ENCODE assay signal across 8 mouse cellular contexts in genomic region chr7:132811716-132812618, GRCm38 (mm10). TPM values are rescaled to one million over a fixed set of nuclear protein-coding genes. Genes with fewer than 3 reads are reported as not detected.
DNase-seq lines count a peak whose midpoint lies in the region; ATAC-seq and TF ChIP-seq lines count a peak whose summit lies in the region.

No protein-coding gene starts in this region.

- H3K4me2 ChIP-seq in forebrain, embryonic 14.5 days (ENCODE audit: low read length), result peak overlapping the region; percentile 78
- peak overlapping the region; percentile 85 for H3K4me2 ChIP-seq in kidney, embryonic 16.5 days (replicated peaks; ENCODE audit: low read depth, low read length)

- no peaks in the 10 kb centered on the region for H3K27me3 ChIP-seq in forebrain, embryonic 14.5 days (replicated peaks; ENCODE audit: control insufficient read depth, insufficient read depth, low read length)
- H3K27me3 ChIP-seq in kidney, embryonic 16.5 days (ENCODE audit: insufficient read depth, low read length), result no peaks in the 10 kb centered on the region
- H3K27me3 ChIP-seq in midbrain, embryonic 10.5 days (ENCODE audit: low read depth, poor library complexity, severe bottlenecking), result no peaks in the 10 kb centered on the region
- H3K27me3 ChIP-seq in thymus, adult 2 months (ENCODE audit: control insufficient read depth, insufficient read depth, low read length), result no peaks in the 10 kb centered on the region

- ATAC-seq in forebrain, embryonic 14.5 days, result no peak
- no peak for ATAC-seq in kidney, embryonic 16.5 days (ENCODE audit: low FRiP score, low TSS enrichment)

- H3K4me1 ChIP-seq in forebrain, embryonic 14.5 days (ENCODE audit: control insufficient read depth, insufficient read depth, low read length), result peaks cover 49% of the 10 kb centered on the region
- peaks cover 55% of the 10 kb centered on the region for H3K4me1 ChIP-seq in kidney, embryonic 16.5 days (ENCODE audit: insufficient read depth, low read length)
- H3K4me1 ChIP-seq in midbrain, embryonic 10.5 days, result peaks cover 93% of the 10 kb centered on the region
- H3K4me1 ChIP-seq in thymus, adult 2 months (replicated peaks; ENCODE audit: control insufficient read depth, insufficient read depth, low read length), result peaks cover 30% of the 10 kb centered on the region

- H3K36me3 ChIP-seq in forebrain, embryonic 14.5 days (ENCODE audit: control insufficient read depth, insufficient read depth, low read length), result no peaks in the 10 kb centered on the region
- no peaks in the 10 kb centered on the region for H3K36me3 ChIP-seq in kidney, embryonic 16.5 days (ENCODE audit: insufficient read depth, low read length)
- no peaks in the 10 kb centered on the region for H3K36me3 ChIP-seq in midbrain, embryonic 10.5 days
- H3K36me3 ChIP-seq in thymus, adult 2 months (ENCODE audit: control insufficient read depth, insufficient read depth, low read length), result no peaks in the 10 kb centered on the region

- peak overlapping the region; percentile 89 for H3K9ac ChIP-seq in forebrain, embryonic 14.5 days (ENCODE audit: low read length)
- H3K9ac ChIP-seq in kidney, embryonic 16.5 days (replicated peaks; ENCODE audit: low read length), result peak overlapping the region; percentile 90

- H3K27ac ChIP-seq in forebrain, embryonic 14.5 days (ENCODE audit: low read depth, low read length), result peak overlapping the region; percentile 90
- H3K27ac ChIP-seq in kidney, embryonic 16.5 days (ENCODE audit: low read length), result peak overlapping the region; percentile 95; the same call in 1 of the 2 replicates
- peak overlapping the region; percentile 92 for H3K27ac ChIP-seq in midbrain, embryonic 10.5 days (replicated peaks)
- H3K27ac ChIP-seq in thymus, adult 2 months (ENCODE audit: control insufficient read depth, insufficient read depth, low read length), result peak overlapping the region; percentile 97

- no peaks in the 10 kb centered on the region for H3K9me3 ChIP-seq in forebrain, embryonic 14.5 days (replicated peaks; ENCODE audit: control insufficient read depth, low read length)
- no peaks in the 10 kb centered on the region for H3K9me3 ChIP-seq in kidney, embryonic 16.5 days (ENCODE audit: low read length)
- H3K9me3 ChIP-seq in midbrain, embryonic 10.5 days (replicated peaks), result no peaks in the 10 kb centered on the region

- no peak for TF ChIP-seq CTCF in thymus, adult 2 months (IDR thresholded peaks at IDR 0.05; ENCODE audit: borderline replicate concordance, control insufficient read depth, extremely low read depth, insufficient read depth, low read length, poor library complexity)

- WGBS in forebrain, embryonic 14.5 days, result 8% methylated on average over 23 of the region's 23 CpGs
- 12% methylated on average over 23 of the region's 23 CpGs for WGBS in kidney, embryonic 16.5 days
- 17% methylated on average over 23 of the region's 23 CpGs for WGBS in midbrain, embryonic 10.5 days
- WGBS in thymus, adult 2 months, result 4% methylated on average over 23 of the region's 23 CpGs

- peak; percentile 56 for DNase-seq in right cerebral cortex, adult 18-20 months
- DNase-seq in right cerebral cortex, postnatal 36 days (ENCODE audit: low spot score in 2 of 2), result no peak
- DNase-seq in c-Kit-negative CD71-positive TER-119-positive erythroid progenitor cells, embryonic 14.5 days (ENCODE audit: low read depth, low spot score), result peak; percentile 38
- DNase-seq in forebrain, embryonic 14.5 days (ENCODE audit: low spot score), result peak; percentile 69
- peak; percentile 50 for DNase-seq in midbrain, embryonic 10.5 days (ENCODE audit: low spot score)
- peak; percentile 48 for DNase-seq in thymus, adult 2 months
- DNase-seq in testis, postnatal 14 days (ENCODE audit: low spot score), result no peak

- peak overlapping the region; percentile 75 for H3K4me3 ChIP-seq in forebrain, embryonic 14.5 days (ENCODE audit: low read depth, low read length)
- H3K4me3 ChIP-seq in kidney, embryonic 16.5 days (ENCODE audit: low read length), result peak overlapping the region; percentile 73
- H3K4me3 ChIP-seq in midbrain, embryonic 10.5 days, result peak overlapping the region; percentile 75
- peak overlapping the region; percentile 89 for H3K4me3 ChIP-seq in thymus, adult 2 months (ENCODE audit: control insufficient read depth, insufficient read depth, low read length)

- no peak for TF ChIP-seq POLR2A in thymus, adult 2 months (IDR thresholded peaks at IDR 0.05; ENCODE audit: control insufficient read depth, extremely low read depth, insufficient read depth, low read length, poor library complexity)

RNA-seq across cellular contexts. Expression of gene Fam53b, which starts 1.7 kb away (rescaled TPM):
- polyA plus RNA-seq in forebrain, embryonic 14.5 days (2014; fragmentation: Nextera tagmentation; extraction: Ambion mirVana), result 17.1 and 25.1 TPM in 2 replicates
- 22.5 and 23.3 TPM in 2 replicates for polyA plus RNA-seq in kidney, embryonic 16.5 days (2015; fragmentation: Nextera tagmentation; extraction: Ambion mirVana)
- polyA plus RNA-seq in midbrain, embryonic 10.5 days (2016; fragmentation: Nextera tagmentation; extraction: Ambion mirVana), result 23.1 and 25.0 TPM in 2 replicates
- polyA plus RNA-seq in thymus, adult 2 months (2012; rRNA removed), result 104 and 122 TPM in 2 replicates

RNA-seq across cellular contexts. Expression of gene Eef1akmt2, which starts 40.5 kb away (rescaled TPM):
- 99.8 and 110 TPM in 2 replicates for polyA plus RNA-seq in forebrain, embryonic 14.5 days (2014; fragmentation: Nextera tagmentation; extraction: Ambion mirVana)
- polyA plus RNA-seq in kidney, embryonic 16.5 days (2015; fragmentation: Nextera tagmentation; extraction: Ambion mirVana), result 64.9 and 71.2 TPM in 2 replicates
- 80.7 and 82.0 TPM in 2 replicates for polyA plus RNA-seq in midbrain, embryonic 10.5 days (2016; fragmentation: Nextera tagmentation; extraction: Ambion mirVana)
- polyA plus RNA-seq in thymus, adult 2 months (2012; rRNA removed), result 7.0 and 8.7 TPM in 2 replicates

RNA-seq across cellular contexts. Expression of gene Abraxas2, which starts 47.1 kb away (rescaled TPM):
- polyA plus RNA-seq in forebrain, embryonic 14.5 days (2014; fragmentation: Nextera tagmentation; extraction: Ambion mirVana), result 35.9 and 45.5 TPM in 2 replicates
- 34.2 and 40.8 TPM in 2 replicates for polyA plus RNA-seq in kidney, embryonic 16.5 days (2015; fragmentation: Nextera tagmentation; extraction: Ambion mirVana)
- polyA plus RNA-seq in midbrain, embryonic 10.5 days (2016; fragmentation: Nextera tagmentation; extraction: Ambion mirVana), result 36.2 and 36.6 TPM in 2 replicates
- polyA plus RNA-seq in thymus, adult 2 months (2012; rRNA removed), result 12.7 and 12.8 TPM in 2 replicates

Comparison
In these comparisons a context has a peak if more than half of its experiments do, and no peak if none do; other contexts are left out.
1. DNase-seq: peak in right cerebral cortex, adult 18-20 months (single experiment), c-Kit-negative CD71-positive TER-119-positive erythroid progenitor cells, embryonic 14.5 days (single experiment), forebrain, embryonic 14.5 days (single experiment), midbrain, embryonic 10.5 days (single experiment) and thymus, adult 2 months (single experiment); none in right cerebral cortex, postnatal 36 days (0 of 2) and testis, postnatal 14 days (single experiment).
2. Peak in every context shown above with its lines, with median percentiles within 50 percentile points of each other: H3K27ac ChIP-seq and H3K4me3 ChIP-seq.